Mouse (Mus musculus) bone marrow macrophage, adult 2 months (primary cell): Measurements from ENCODE around the gene Ift43. TPM values are rescaled to one million over a fixed set of nuclear protein-coding genes. Genes with fewer than 3 reads are reported as not detected.

Source experiments
- H3K27ac ChIP-seq: 2 replicates; pipeline ENCODE4 v1.5.1; 2012; ENCODE audit warnings: low read depth, low read length; ENCODE audit not compliant: insufficient read depth
- H3K4me1 ChIP-seq: 2 replicates; pipeline ENCODE4 v1.6.1; 2012; ENCODE audit warnings: low read length; ENCODE audit not compliant: control insufficient read depth, insufficient read depth
- H3K4me3 ChIP-seq: 2 replicates; pipeline ENCODE4 v1.5.1; 2012; ENCODE audit warnings: mild to moderate bottlenecking, low read length, moderate library complexity; ENCODE audit not compliant: insufficient read depth
- CTCF ChIP-seq: IDR thresholded peaks from 2 replicates; pipeline ENCODE4 v1.5.1; 2012; ENCODE audit warnings: low read depth, mild to moderate bottlenecking, low read length, moderate library complexity
- POLR2A ChIP-seq: IDR thresholded peaks from 2 replicates; pipeline ENCODE4 v1.6.1; 2012; ENCODE audit warnings: mild to moderate bottlenecking, low read depth, low read length, borderline replicate concordance
- polyA plus RNA-seq: library from polyadenylated mRNA; stranded (reverse); fragments of >200 nt; gene quantifications from 2 replicates; pipeline ENCODE4 v1.2.4, GENCODE M21; 2012; ENCODE audit not compliant: missing spikeins, insufficient read depth, insufficient read length

Ift43 gene
- polyA plus RNA-seq, 1 experiment = 12.9 TPM

DNA sequence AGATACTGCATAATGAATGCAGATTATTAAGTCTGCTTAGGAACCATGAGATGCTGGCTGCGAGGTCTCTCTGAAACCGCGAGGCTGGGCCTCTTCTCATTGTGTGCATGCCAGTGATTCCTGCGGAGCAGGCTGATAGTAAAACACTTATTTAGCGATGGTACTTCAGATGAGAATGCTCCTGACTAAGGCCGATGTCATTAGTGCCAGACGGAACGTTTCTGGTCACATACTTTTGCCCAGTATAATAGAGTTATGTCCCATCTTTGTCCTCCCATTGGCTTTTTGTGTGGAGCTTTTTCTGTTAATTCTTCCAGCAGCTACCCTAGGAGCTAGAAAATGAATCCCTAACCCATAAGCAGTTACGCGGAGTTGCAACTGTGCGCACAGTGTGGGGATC is 15.4 kb downstream of the Ift43 start:
- TF ChIP-seq CTCF = no peak
- no peak for TF ChIP-seq POLR2A
- H3K4me3 ChIP-seq = no peak overlapping the region
- H3K27ac ChIP-seq = no peak overlapping the region
- H3K4me1 ChIP-seq = peaks cover 5% of the 10 kb centered on the region

DNA sequence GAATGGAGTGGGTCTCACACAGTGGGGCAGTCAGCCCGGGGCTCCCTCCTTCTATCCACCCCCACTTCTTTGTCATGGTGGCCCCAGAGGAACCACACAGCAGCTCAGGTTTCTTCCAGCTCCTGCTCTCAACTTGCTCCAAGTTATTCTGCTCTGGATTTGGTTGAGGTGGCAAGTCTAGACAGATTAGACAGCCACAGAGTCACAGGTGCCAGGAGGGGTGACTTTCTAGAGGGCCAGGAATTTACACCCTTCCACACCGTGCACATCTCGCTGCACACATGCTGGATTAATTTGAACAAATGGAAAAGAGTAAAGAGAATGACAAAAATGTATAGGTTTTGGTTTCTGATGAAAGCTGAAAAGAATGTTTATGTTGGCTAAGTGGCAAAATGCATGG is 18.4 kb downstream of the Ift43 start:
- Histone ChIP-seq H3K4me3 (no peak overlapping the region), H3K27ac (no peak overlapping the region)
- TF ChIP-seq CTCF (no peak), POLR2A (no peak)

DNA sequence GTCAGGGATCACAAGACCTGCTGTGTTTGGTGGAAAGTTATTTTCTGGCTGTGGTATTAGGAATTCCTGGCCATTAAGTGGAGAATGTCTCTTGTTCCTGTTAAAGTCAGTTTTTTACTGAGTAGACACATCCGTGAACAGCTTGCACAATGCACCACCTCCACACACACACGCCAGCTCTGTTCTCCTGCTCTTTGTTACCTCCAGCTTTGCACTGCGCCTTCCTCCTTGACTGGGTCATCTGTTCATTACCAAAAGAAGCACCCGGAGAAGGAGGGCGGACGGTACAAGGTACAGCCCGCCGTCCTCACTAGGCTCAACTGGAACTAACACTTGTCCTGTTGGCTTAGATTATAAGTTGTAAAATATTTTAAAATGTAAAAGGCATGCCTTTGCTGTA is 20.3 kb downstream of the Ift43 start:
- TF ChIP-seq POLR2A (no peak), CTCF (no peak)
- Histone ChIP-seq H3K4me3 (no peak overlapping the region), H3K27ac (no peak overlapping the region), H3K4me1 (0 out of 2 replicates have a peak, but pooled peaks cover 3% of the 10 kb centered on the region)

More for the DNA sequence above, 18.4 kb downstream of the Ift43 start:
- peaks cover 4% of the 10 kb centered on the region for H3K4me1 ChIP-seq

DNA sequence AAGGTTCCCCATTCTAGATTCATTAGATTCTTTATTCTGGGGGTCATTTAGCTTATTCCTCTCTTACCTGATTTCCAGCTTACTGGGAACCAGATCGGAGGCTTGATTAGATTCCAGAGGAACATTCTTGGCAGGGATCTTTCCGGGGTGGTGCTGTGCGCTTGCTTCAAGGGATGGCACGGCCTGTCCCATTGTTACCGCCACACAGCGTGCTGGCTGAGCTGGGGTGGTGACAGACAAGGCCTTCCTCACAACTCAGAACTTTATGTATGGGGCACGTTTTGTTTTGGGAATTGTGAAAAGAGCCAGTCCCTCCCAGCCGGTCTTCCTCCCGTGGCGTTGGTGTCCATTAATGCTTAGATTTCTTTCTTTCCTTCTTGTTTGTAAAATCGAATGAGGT is 21.1 kb downstream of the Ift43 start:
- H3K4me1 ChIP-seq = 0 out of 2 replicates have a peak, but pooled peaks cover 3% of the 10 kb centered on the region
- H3K27ac ChIP-seq = no peak overlapping the region
- TF ChIP-seq CTCF = no peak
- H3K4me3 ChIP-seq = no peak overlapping the region

DNA sequence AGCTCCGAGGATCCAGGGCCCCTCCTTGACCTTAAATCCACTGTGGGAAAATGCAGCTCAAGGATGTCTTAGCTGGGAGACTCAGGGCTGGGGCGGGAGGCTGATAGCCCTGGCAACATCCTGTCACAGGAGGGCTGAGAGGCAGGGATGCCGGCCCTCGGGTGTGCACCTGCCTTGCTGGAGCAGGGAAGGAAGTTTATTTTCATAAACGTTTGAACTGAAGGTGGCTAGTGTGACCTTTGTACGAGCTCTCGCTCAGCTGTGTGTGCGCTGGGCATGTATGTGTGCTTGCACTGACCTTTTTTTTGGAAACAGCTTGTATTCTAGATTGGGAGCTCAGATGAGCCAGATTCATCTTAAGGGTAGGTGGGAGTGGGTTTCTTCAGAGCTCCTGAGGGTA is 21.5 kb downstream of the Ift43 start:
- TF ChIP-seq CTCF = no peak
- TF ChIP-seq POLR2A = no peak
- Histone ChIP-seq H3K27ac (no peak overlapping the region), H3K4me3 (no peak overlapping the region), H3K4me1 (0 out of 2 replicates have a peak, but pooled peaks cover 3% of the 10 kb centered on the region)

DNA sequence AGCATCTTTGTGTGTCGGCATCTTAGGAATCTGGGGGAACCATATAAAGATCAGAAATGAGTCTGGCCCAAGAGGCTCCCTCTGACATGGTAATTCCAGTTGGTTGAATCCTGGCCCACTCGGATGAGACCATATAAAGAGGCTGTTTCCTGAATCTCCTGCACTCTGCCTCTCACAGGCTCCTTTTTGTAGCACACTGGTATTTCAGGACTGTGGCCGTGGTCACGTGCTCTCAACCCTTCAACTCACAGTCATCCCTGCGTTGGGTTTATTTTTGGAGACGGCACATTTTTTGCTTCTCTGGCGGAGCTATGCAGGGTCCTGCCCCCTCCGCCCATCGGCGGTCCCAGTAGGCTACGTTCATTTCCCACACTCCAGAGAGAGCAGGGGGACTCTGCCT is 22.0 kb downstream of the Ift43 start:
- H3K4me1 ChIP-seq = 0 out of 2 replicates have a peak, but pooled peaks cover 3% of the 10 kb centered on the region
- TF ChIP-seq POLR2A (no peak), CTCF (no peak)

DNA sequence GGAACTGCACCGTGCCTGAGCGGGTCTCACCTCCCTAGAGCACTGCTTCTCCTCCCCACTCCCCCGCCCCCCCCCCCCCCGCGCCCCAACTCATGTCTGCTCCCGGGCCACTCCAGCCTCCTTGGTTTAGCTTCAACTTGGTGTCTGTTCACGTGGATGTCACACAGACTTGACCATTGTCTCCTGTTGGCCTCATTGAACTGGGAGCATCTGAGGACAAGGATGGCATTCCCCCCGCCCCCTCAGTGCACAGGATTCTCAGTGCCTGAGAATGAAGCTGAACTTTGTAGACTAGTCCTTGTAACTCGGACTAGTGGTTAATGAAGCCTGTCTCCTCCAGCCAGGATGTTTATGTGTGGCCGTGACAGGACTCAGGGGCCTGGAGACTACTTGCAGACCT is 23.2 kb downstream of the Ift43 start:
- no peak overlapping the region for H3K4me3 ChIP-seq
- H3K4me1 ChIP-seq = 0 out of 2 replicates have a peak, but pooled peaks cover 3% of the 10 kb centered on the region
- H3K27ac ChIP-seq = no peak overlapping the region
- no peak for TF ChIP-seq CTCF
- TF ChIP-seq POLR2A = no peak

More for the DNA sequence above, 22.0 kb downstream of the Ift43 start:
- Histone ChIP-seq H3K27ac (no peak overlapping the region), H3K4me3 (no peak overlapping the region)

DNA sequence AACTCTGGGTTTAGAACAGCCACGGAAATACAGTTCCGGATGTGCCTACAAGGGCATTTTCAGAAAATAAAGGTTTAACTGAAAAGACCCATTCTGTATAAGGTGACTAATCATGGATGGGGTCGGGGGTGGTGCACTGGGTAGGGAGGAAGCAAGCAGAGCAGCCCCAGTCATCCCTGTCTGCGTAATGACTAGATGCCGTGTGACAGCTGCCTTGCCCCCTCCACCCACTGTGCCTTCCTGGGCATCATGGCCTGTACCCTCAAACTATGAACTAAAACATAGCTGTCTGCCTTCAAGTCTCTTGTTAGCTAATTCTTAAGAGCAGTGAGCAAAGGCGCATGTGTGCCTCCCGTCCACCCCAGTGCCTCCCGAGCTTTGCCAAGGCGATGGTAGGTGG is 23.7 kb downstream of the Ift43 start:
- Histone ChIP-seq H3K4me3 (no peak overlapping the region), H3K27ac (no peak overlapping the region), H3K4me1 (0 out of 2 replicates have a peak, but pooled peaks cover 3% of the 10 kb centered on the region)
- no peak for TF ChIP-seq CTCF
- no peak for TF ChIP-seq POLR2A

DNA sequence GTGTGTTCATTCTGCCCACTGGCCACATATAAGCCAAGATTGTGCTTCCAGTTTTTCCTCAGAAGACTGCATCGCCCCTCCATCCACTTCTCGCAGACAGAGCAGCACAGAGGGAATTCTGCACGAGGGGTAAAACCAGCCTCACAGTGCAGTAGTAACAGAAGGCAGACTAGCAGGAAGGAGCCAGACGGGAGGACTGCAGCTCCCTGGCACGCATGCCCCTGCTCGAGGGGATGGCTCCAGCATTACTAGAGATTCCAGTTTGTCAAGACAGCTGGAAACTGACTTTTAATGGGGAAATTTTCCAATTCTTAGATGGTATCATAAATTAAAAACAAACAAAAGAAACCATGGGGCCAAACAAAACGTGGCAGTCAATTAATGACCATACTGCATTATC is 25.3 kb downstream of the Ift43 start:
- TF ChIP-seq POLR2A = no peak
- TF ChIP-seq CTCF = no peak
- Histone ChIP-seq H3K4me3 (no peak overlapping the region), H3K27ac (no peak overlapping the region), H3K4me1 (peaks cover 2% of the 10 kb centered on the region; the same call in 1 of the 2 replicates)

DNA sequence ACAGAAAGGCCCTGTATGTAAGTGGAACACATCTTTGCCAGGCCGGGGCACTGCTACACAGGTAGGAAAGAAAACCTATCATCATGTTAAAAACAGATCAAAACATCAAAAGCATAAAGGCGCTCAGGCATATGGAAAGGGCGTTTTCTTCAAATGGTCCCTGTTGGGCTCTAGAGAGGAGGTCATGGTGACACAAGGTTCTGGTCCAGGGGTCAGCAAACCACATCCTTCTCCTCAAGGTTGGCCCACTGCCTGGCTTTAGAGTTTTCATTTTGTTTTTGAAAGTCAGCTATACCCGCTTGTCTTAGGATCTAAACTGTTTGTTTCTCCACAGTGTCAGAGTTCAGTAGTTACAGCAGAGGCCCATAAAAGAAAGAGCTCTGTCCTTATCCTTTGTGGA is 27.2 kb downstream of the Ift43 start:
- Histone ChIP-seq H3K4me3 (no peak overlapping the region), H3K27ac (no peak overlapping the region), H3K4me1 (peaks cover 2% of the 10 kb centered on the region; the same call in 1 of the 2 replicates)
- TF ChIP-seq CTCF = no peak
- no peak for TF ChIP-seq POLR2A

DNA sequence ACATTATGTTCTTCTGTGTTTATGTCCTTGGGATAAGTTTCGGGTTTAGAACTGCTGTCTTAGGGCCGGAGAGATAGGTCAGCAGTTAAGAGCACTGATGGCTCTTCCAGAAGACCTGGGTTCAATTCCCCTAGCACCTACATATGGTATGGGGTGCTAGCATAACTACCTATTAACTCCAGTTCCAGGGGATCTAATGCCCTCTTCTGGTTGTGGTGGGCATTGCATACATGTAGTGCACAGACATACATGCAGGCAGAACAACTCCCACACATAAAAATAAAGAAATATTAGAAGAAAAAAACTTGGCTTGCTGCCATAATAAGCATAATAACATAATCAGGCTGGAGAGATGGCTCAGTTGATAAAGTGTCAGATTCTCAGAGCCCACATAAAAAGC is 28.3 kb downstream of the Ift43 start:
- Histone ChIP-seq H3K27ac (no peak overlapping the region), H3K4me3 (no peak overlapping the region), H3K4me1 (peaks cover 2% of the 10 kb centered on the region; the same call in 1 of the 2 replicates)
- no peak for TF ChIP-seq CTCF
